Mouse (Mus musculus): ENCODE results near the gene Gm44965. TPM values are rescaled to one million over a fixed set of nuclear protein-coding genes. Genes with fewer than 3 reads are reported as not detected.

Gm44965 gene
- polyA plus RNA-seq, 1 experiment from 2014 or later, result 1.2 TPM

DNA sequence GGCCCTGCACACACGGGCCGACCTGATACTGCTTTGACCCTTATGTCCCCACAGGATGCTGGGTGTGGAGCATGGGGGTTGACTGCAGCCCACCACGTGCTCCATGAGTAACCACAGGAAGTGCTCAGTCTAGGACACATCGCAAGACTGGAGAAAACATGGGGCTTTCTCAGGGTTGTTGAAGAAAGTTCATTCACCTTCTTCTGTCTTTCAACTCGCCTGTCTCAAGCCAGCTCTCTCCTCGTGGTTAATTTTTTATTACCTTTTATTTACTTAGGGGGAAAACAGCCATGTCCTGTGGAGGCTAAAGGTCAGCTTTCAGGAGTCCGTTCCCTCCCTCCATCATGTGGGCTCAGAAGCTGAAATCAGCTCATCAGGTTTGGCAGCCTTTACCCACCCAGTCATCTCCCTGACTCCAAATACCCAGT lies 72.4 kb downstream of the Gm44965 start:
- H3K36me3 ChIP-seq, result no peaks in the 10 kb centered on the region
- 61% methylated on average over 7 of the region's 7 CpGs for WGBS
- no peaks in the 10 kb centered on the region for H3K9me3 ChIP-seq
- no peak for DNase-seq (ENCODE audit: low spot score)
- H3K4me3 ChIP-seq, result no peak overlapping the region
- no peaks in the 10 kb centered on the region for H3K27me3 ChIP-seq (ENCODE audit: insufficient read depth, poor library complexity, severe bottlenecking)
- no peak overlapping the region for H3K27ac ChIP-seq
- H3K4me1 ChIP-seq (replicated peaks), result no peaks in the 10 kb centered on the region

DNA sequence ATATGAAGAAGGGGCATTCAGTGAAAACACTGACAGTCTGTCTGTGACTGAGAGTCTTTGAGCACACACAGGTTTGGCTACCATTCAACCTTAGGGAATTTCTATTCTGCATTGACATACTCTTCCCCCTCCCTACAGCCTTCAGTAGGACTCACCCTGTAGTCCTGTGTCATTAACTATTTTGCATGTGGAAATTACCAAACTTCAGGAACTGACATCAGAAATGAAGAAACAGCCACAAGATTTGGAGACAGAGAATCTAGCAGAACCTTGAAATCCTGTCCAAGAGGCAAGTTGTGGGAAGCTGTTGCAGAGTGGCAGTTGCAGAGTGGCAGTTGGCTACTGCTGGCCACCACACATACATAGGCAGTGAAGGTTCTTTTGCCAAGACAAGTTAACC lies 74.3 kb downstream of the Gm44965 start:
- Histone ChIP-seq H3K27ac (no peak overlapping the region), H3K36me3 (no peaks in the 10 kb centered on the region), H3K27me3 (ENCODE audit: insufficient read depth, poor library complexity, severe bottlenecking) (no peaks in the 10 kb centered on the region), H3K9me3 (no peaks in the 10 kb centered on the region), H3K4me1 (replicated peaks) (no peaks in the 10 kb centered on the region), H3K4me3 (no peak overlapping the region)
- no peak for DNase-seq (ENCODE audit: low spot score)

Other genes starting within 250 kb of the Gm44965 start
- 27.7 and 28.1 TPM in 2 replicates for gene Krba1, start 198.4 kb upstream of the Gm44965 start, polyA plus RNA-seq (2016; fragmentation: Nextera tagmentation; extraction: Ambion mirVana)
- 12.4 and 16.2 TPM in 2 replicates for gene Zfp467, start 148.1 kb upstream of the Gm44965 start, polyA plus RNA-seq (2016; fragmentation: Nextera tagmentation; extraction: Ambion mirVana)
- 0.50 and 0.64 TPM in 2 replicates for gene Sspo, start 145.7 kb upstream of the Gm44965 start, polyA plus RNA-seq (2016; fragmentation: Nextera tagmentation; extraction: Ambion mirVana)
- 45.7 and 62.2 TPM in 2 replicates for gene Atp6v0e2, start 56.3 kb upstream of the Gm44965 start, polyA plus RNA-seq (2016; fragmentation: Nextera tagmentation; extraction: Ambion mirVana)
- gene Lrrc61, start 39.1 kb upstream of the Gm44965 start, polyA plus RNA-seq (2016; fragmentation: Nextera tagmentation; extraction: Ambion mirVana), result 16.9 and 25.2 TPM in 2 replicates
- gene Rarres2, start 21.2 kb upstream of the Gm44965 start, polyA plus RNA-seq (2016; fragmentation: Nextera tagmentation; extraction: Ambion mirVana), result 0.42 and 1.9 TPM in 2 replicates
- not detected in 2 replicates for gene Gm45021, start 4.3 kb upstream of the Gm44965 start, polyA plus RNA-seq (2016; fragmentation: Nextera tagmentation; extraction: Ambion mirVana)
- gene Repin1, start 58 bp upstream of the Gm44965 start, polyA plus RNA-seq (2016; fragmentation: Nextera tagmentation; extraction: Ambion mirVana), result 55.9 and 57.2 TPM in 2 replicates
- gene Zfp775, start 8.1 kb downstream of the Gm44965 start, polyA plus RNA-seq (2016; fragmentation: Nextera tagmentation; extraction: Ambion mirVana), result 10.5 and 12.5 TPM in 2 replicates
- 0.96 and 1.3 TPM in 2 replicates for gene AI854703, start 32.8 kb downstream of the Gm44965 start, polyA plus RNA-seq (2016; fragmentation: Nextera tagmentation; extraction: Ambion mirVana)
- gene Gimap8, start 53.3 kb downstream of the Gm44965 start, polyA plus RNA-seq (2016; fragmentation: Nextera tagmentation; extraction: Ambion mirVana), result 0.37 and 0.75 TPM in 2 replicates
- gene Gimap9, start 82.2 kb downstream of the Gm44965 start, polyA plus RNA-seq (2016; fragmentation: Nextera tagmentation; extraction: Ambion mirVana), result 3.4 and 4.4 TPM in 2 replicates
- gene Gimap4, start 90.6 kb downstream of the Gm44965 start, polyA plus RNA-seq (2016; fragmentation: Nextera tagmentation; extraction: Ambion mirVana), result 5.3 and 5.8 TPM in 2 replicates
- 10.0 and 10.4 TPM in 2 replicates for gene Gimap6, start 114.3 kb downstream of the Gm44965 start, polyA plus RNA-seq (2016; fragmentation: Nextera tagmentation; extraction: Ambion mirVana)
- not detected in 2 replicates for gene Gm28053, start 124.7 kb downstream of the Gm44965 start, polyA plus RNA-seq (2016; fragmentation: Nextera tagmentation; extraction: Ambion mirVana)
- gene Gimap7, start 124.7 kb downstream of the Gm44965 start, polyA plus RNA-seq (2016; fragmentation: Nextera tagmentation; extraction: Ambion mirVana), result not detected in 2 replicates
- gene Gimap1, start 145.1 kb downstream of the Gm44965 start, polyA plus RNA-seq (2016; fragmentation: Nextera tagmentation; extraction: Ambion mirVana), result 5.0 and 5.9 TPM in 2 replicates
- 0.47 and 0.71 TPM in 2 replicates for gene Gimap5, start 152.3 kb downstream of the Gm44965 start, polyA plus RNA-seq (2016; fragmentation: Nextera tagmentation; extraction: Ambion mirVana)
- gene Gimap3, start 176.9 kb downstream of the Gm44965 start, polyA plus RNA-seq (2016; fragmentation: Nextera tagmentation; extraction: Ambion mirVana), result 0.09 TPM in 1 of 2 replicates, not detected in the other
- 16.9 and 21.5 TPM in 2 replicates for gene Tmem176a, start 247.0 kb downstream of the Gm44965 start, polyA plus RNA-seq (2016; fragmentation: Nextera tagmentation; extraction: Ambion mirVana)
- 34.0 and 52.9 TPM in 2 replicates for gene Tmem176b, start 247.6 kb downstream of the Gm44965 start, polyA plus RNA-seq (2016; fragmentation: Nextera tagmentation; extraction: Ambion mirVana)